Mouse (Mus musculus): ENCODE measurements around the gene Trnp1. TPM values are rescaled to one million over a fixed set of nuclear protein-coding genes. Genes with fewer than 3 reads are reported as not detected.

Gene Trnp1
- polyA plus RNA-seq, 1 experiment from 2014 or later: 0.37 TPM

DNA sequence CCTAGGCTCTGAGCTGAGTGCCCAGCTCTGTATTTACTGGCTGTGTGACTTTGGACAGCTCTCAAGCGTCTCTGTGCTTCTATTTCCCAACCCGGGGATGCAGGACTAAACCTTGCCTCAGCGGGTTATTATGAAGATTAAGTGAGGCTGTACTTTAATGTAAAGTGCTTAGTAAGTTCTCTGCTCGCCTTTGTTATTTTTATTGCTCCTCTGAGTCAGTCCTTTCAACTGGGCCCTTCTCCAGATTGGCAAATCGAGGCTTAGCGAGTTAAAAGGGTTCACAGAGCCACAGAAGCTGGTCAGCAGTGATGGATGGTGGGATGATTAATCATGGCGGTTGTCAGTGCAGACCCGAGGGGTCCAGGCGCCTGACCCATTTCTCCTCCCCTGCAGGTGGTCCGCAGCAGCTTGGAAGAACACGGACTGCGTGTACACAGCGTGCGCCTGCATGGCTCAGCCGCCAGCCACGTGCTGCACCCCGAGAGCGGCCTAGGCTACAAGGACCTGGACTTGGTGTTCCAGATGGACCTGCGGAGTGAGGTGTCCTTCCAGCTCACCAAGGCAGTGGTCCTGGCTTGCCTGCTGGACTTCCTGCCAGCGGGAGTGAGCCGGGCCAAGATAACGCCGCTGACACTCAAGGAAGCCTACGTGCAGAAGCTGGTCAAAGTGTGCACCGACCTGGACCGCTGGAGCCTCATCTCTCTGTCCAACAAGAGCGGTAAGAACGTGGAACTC is 12.5 kb downstream of the Trnp1 start:
- no peak overlapping the region for H3K4me3 ChIP-seq (ENCODE audit: inconsistent target)
- 86% methylated on average over 28 of the region's 28 CpGs for WGBS (ENCODE audit: missing documents)

DNA sequence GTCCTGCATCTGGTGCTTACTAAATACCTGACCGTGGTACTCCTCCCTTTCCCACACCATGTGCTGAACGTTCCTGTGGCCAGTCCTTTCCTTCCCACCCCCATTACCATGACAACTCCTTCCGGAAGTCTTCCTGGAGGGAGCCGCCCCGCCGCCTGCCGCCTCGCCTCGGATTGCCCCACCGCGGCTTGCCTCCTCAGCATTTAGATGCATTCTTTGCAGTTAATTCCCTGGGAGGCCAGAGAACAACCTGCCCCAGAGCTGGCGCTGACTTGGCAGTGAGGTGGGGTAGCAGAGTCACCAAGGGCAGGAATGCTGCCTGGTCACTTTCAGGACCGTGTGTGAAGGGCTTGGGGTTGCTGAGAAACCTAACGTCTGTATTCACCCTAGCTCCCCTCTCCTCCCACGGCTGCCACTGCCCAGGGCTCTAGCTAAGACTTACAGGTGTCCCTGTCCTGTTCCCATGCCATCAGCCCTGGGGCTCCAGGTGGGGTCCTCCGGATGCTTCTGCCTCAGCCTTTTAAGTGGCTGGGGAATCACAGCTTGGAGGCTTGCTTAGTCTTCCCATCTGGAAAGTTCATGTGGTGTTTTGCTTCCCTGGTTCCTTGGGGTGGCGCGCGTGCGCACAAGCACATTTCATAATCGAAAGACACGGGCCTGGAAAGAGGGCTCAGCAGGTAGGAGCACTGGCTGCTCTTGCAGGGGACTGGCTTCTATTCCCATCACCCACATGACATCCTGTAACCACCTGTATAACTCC is 13.9 kb downstream of the Trnp1 start:
- WGBS (ENCODE audit: missing documents): 20% methylated on average over 21 of the region's 22 CpGs
- Histone ChIP-seq H3K4me3 (ENCODE audit: inconsistent target) (no peak overlapping the region), H3K27ac (no peak overlapping the region), H3K79me2 (ENCODE audit: inconsistent target) (no peaks in the 10 kb centered on the region), H3K36me3 (ENCODE audit: inconsistent target) (no peaks in the 10 kb centered on the region)

More for the DNA sequence above, 12.5 kb downstream of the Trnp1 start:
- Histone ChIP-seq H3K79me2 (ENCODE audit: inconsistent target) (no peaks in the 10 kb centered on the region), H3K27ac (no peak overlapping the region), H3K36me3 (ENCODE audit: inconsistent target) (no peaks in the 10 kb centered on the region)

DNA sequence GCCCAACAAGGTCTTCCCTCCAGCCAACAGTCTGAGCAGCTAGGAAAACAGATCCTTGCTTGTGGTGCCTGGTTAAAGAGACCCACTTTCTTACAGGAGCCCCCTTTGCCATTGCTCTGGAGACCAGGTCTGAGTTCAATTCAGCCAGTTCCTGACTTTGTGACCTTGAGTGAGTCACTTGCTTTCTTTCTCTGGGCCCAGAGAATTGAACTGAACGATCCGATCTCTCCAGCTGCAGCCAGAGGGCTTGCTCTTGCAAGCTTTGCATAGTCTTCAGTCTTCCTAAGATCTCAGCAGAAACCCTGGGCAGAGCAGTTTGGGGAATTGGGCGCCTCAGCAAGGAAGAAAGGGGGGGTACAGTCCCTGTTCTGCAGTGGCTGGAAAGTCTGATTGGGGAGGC is 15.9 kb downstream of the Trnp1 start:
- 90% methylated on average over 3 of the region's 3 CpGs for WGBS (ENCODE audit: missing documents)

DNA sequence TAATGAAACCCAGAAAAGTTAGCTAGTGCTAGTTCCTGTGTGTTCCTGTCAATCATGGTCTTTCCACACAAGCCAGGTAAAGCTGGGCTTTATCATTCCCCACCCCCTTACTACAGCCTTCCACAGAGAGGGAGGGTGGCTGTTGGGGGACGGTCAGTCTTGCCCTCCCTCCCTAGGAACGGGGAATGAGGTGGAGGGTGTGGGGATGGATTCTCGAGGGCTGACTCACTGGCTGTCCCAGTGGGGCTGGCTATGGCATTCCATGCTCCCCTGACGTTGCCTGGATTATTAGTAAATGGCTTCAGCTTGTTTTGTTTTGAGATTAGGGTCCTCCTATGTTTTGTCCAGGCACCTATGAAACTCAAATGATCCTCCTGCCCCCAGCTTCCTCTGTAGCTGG is 16.9 kb downstream of the Trnp1 start:
- H3K36me3 ChIP-seq (ENCODE audit: inconsistent target): no peaks in the 10 kb centered on the region
- no peak overlapping the region for H3K27ac ChIP-seq
- no peaks in the 10 kb centered on the region for H3K79me2 ChIP-seq (ENCODE audit: inconsistent target)
- no peak overlapping the region for H3K4me3 ChIP-seq (ENCODE audit: inconsistent target)
- WGBS (ENCODE audit: missing documents): 84% methylated on average over 4 of the region's 4 CpGs

More for the DNA sequence above, 15.9 kb downstream of the Trnp1 start:
- Histone ChIP-seq H3K27ac (no peak overlapping the region), H3K79me2 (ENCODE audit: inconsistent target) (no peaks in the 10 kb centered on the region), H3K4me3 (ENCODE audit: inconsistent target) (no peak overlapping the region), H3K36me3 (ENCODE audit: inconsistent target) (no peaks in the 10 kb centered on the region)

DNA sequence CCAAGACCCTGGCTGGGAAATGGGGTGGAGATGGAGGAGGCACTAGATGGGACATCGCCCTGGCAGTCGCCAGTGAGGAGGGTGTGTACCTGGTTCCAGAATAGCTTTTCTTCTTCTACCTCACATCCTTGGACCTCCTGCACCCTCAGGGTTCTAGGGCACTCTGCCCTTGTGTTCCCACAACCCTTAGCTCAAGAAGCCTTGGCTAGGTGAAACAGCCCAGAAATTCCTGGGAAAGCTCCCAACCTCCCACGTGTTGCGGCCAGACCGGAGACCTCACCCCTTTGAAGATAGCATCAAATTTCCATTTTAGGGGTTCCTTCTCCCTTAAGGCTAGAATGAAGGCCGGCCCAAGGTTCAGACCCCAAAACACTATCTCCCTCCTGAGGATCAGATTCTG is 17.6 kb downstream of the Trnp1 start:
- 53% methylated on average over 6 of the region's 6 CpGs for WGBS (ENCODE audit: missing documents)
- Histone ChIP-seq H3K4me3 (ENCODE audit: inconsistent target) (no peak overlapping the region), H3K27ac (no peak overlapping the region), H3K36me3 (ENCODE audit: inconsistent target) (no peaks in the 10 kb centered on the region), H3K79me2 (ENCODE audit: inconsistent target) (no peaks in the 10 kb centered on the region)

DNA sequence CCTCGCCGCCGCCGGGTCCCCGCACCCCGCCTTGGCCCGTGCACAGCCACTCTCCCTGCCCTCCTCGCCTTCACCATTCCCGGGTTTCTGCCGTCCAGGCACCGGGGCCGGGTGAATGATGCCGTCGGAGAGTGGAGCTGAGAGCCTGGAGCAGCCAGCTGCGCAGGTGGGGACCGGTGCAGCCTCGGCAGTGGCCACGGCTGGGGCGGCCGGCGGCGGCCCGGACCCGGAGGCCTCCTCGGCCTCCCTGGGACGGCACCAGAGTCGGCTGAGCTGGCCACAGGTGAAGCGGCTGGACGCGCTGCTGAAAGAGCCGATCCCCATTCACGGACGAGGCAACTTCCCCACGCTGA is 18.2 kb downstream of the Trnp1 start:
- Histone ChIP-seq H3K27ac (no peak overlapping the region), H3K36me3 (ENCODE audit: inconsistent target) (no peaks in the 10 kb centered on the region), H3K4me3 (ENCODE audit: inconsistent target) (no peak overlapping the region), H3K79me2 (ENCODE audit: inconsistent target) (no peaks in the 10 kb centered on the region)
- 2% methylated on average over 34 of the region's 34 CpGs for WGBS (ENCODE audit: missing documents)

DNA sequence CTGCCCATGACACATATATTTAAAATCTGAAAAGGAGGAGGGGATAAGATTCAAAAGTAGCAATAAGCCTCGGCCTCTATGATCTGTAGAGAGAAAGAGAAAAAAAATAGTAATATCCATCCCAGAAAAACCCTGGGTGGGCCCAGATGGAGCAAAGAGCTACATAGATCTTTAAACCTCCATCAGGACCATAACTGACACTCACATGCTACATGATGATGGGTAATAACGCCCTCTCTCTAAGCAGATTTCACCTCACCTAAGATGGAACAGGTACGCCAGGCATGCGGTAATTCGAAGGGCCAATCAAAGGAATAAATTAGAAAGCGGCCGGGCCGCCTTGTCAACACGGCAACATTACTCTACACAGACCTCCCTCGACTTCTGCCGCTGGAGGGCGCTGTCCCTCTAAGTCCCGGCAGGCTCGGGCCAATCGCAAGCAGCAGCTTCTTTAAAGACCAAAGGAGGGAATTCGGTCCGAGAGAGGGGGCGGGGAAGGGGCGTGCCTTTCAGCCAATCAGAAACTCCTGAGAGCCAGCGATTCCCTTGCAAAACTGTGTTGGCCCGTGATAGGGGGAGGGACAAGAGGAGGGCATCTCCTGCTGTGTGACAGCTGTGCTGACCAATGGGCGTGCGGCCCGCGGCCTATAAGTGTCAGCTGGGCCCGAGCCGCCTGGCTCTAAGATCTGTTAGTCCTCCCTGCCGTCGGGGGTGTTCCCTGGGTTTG is 18.7 kb downstream of the Trnp1 start, which contains the start of gene Tent5b:
Tent5b (plus strand) TSS at position 675 of the 727 bp plus-strand sequence.
- no peak within 1 kb of the TSS for H3K27ac ChIP-seq
- H3K36me3 ChIP-seq (ENCODE audit: inconsistent target): no peaks in the 10 kb centered on the region
- H3K4me3 ChIP-seq (ENCODE audit: inconsistent target): no peak within 1 kb of the TSS
- H3K79me2 ChIP-seq (ENCODE audit: inconsistent target): no peaks in the 10 kb centered on the region
- 9% methylated on average over 29 of the region's 29 CpGs for WGBS (ENCODE audit: missing documents)

DNA sequence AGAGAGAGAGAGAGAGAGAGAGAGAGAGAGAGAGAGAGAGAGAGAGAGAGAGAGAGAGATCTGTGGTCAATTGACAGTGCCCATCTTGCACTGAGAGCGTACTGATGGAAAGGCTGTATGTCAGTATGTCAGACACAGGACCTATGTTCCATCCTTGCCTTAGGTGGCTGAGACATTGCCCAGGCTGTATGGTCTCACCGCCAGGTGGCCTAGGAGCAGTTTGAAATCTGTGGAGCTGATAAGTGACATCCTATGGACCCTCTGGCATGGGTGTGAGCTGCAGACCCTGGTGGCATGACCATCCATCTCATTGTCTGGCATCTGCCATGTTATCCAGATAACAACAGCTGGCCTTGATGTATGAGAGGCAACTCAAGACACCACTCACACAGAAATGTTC is 24.5 kb downstream of the Trnp1 start:
- no peaks in the 10 kb centered on the region for H3K36me3 ChIP-seq (ENCODE audit: inconsistent target)
- no peaks in the 10 kb centered on the region for H3K79me2 ChIP-seq (ENCODE audit: inconsistent target)
- H3K27ac ChIP-seq: no peak overlapping the region
- WGBS (ENCODE audit: missing documents): 60% methylated on average over 1 of the region's 2 CpGs
- H3K4me3 ChIP-seq (ENCODE audit: inconsistent target): no peak overlapping the region

DNA sequence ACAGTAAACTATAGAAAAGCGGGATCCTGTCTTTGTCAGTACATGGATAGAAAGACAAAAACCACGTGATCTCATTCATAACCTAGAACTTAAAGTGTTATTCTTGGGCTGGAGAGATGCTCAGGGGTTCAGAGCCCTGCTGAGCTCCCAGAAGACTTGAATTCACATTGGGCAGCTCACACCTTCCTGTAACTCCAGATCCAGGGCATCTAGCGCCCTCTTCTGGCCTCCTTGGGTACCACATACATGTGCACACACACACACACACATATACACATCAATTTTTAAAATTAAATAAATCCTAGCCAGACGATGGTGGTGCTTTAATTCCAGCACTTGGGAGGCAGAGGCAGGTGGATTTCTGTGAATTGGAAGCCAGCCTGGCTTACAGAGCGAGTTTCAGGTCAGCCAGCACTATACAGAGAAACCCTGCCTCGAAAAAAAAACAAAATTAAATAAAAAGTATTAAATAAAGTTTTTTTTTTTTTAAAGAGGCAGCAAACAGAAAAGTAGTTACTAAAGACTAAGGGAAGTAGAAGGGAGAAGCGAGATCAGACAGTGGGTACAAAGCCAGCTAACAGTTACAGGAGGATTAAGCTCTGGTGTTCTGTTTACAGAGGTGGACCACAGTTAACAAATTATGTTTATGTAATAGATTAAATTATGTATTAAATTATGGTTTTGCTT is 27.1 kb downstream of the Trnp1 start:
- Histone ChIP-seq H3K27ac (no peak overlapping the region), H3K79me2 (ENCODE audit: inconsistent target) (no peaks in the 10 kb centered on the region), H3K36me3 (ENCODE audit: inconsistent target) (no peaks in the 10 kb centered on the region), H3K4me3 (ENCODE audit: inconsistent target) (no peak overlapping the region)
- 84% methylated on average over 7 of the region's 7 CpGs for WGBS (ENCODE audit: missing documents)

DNA sequence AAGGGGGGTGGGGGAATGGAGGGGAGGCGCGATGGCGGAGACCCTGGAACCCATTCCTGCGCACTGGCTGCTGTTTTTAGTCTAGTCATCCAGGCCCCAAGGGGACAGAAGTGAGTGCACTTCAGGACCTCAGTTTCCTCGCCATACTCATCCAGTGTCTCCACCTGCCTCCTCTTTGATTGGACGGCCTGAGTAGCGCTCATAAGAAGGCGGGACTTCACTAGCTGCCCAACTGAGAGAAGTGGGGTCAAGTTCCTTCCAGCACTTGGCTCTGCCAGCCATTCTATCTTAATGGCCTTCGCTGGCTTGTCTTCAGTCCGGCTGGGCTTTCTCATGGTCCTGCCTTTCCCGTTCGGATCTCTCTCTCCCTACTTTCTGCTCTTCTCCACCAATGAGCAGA is 29.2 kb downstream of the Trnp1 start:
- 43% methylated on average over 12 of the region's 12 CpGs for WGBS (ENCODE audit: missing documents)
- Histone ChIP-seq H3K27ac (no peak overlapping the region), H3K36me3 (ENCODE audit: inconsistent target) (no peaks in the 10 kb centered on the region), H3K4me3 (ENCODE audit: inconsistent target) (no peak overlapping the region), H3K79me2 (ENCODE audit: inconsistent target) (no peaks in the 10 kb centered on the region)

DNA sequence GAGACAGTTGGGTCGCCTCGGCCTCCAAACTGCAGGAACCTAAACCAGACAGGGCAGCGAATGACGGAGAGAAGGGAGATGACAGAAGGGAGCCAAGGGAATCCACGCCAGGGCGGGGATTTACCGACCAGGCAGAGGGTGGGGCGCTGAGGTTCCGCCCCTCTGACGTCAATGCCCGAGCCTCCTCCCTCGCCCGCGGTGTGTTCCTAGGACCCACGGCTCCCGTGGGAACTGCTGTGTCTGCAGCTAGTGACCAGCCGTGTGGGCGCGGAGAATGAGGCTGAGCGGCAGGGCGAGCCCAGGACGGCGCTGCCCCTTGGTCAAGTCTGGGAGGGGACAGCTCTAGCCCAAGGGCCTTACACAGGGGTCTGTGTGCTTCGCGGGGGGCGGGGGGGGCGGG is 30.3 kb downstream of the Trnp1 start:
- Histone ChIP-seq H3K27ac (no peak overlapping the region), H3K4me3 (ENCODE audit: inconsistent target) (no peak overlapping the region), H3K36me3 (ENCODE audit: inconsistent target) (no peaks in the 10 kb centered on the region), H3K79me2 (ENCODE audit: inconsistent target) (no peaks in the 10 kb centered on the region)
- 2% methylated on average over 26 of the region's 27 CpGs for WGBS (ENCODE audit: missing documents)

DNA sequence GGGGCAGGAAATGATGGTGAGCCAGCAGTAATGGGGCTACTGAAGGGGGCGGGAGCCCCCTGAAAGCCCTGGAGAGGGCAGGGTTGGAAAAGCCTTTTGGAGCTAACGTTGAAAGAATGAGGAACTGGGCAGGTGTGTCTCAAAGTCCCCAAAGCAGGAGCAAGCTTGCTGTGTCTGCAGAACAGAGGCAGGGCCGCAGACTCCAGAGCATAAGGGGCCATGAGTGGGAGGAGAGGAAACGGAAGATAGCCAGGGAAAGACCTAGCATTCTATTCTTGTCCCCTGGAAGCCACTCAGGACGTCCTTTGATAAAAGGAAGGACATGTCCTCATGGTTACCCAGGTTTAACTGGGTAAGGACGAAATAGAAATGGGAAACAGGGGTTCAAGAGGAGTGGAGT is 35.2 kb downstream of the Trnp1 start:
- no peak overlapping the region for H3K27ac ChIP-seq
- no peaks in the 10 kb centered on the region for H3K79me2 ChIP-seq (ENCODE audit: inconsistent target)
- WGBS (ENCODE audit: missing documents): 37% methylated on average over 6 of the region's 6 CpGs
- no peak overlapping the region for H3K4me3 ChIP-seq (ENCODE audit: inconsistent target)
- no peaks in the 10 kb centered on the region for H3K36me3 ChIP-seq (ENCODE audit: inconsistent target)

DNA sequence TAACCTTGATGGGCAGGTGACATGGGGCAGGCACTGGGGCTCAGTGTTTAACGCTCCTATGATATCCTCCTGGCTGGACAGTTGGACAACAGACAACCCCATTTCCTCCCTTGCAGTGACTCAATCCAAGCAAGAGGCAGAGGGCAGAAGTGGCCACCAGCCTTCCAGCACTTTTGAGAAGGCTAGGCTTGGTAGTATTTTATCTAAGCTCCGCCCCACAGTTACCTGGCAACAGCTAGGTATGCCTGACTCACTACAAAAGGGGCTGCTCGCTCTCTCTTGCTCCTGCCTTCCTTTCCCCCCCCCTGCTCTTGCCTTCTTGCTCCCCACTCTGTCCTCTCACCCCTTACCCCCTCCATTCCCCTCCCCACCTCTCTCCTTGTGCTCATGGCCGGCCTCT is 37.0 kb downstream of the Trnp1 start:
- 93% methylated on average over 3 of the region's 4 CpGs for WGBS (ENCODE audit: missing documents)
- no peak overlapping the region for H3K27ac ChIP-seq
- no peaks in the 10 kb centered on the region for H3K36me3 ChIP-seq (ENCODE audit: inconsistent target)
- H3K4me3 ChIP-seq (ENCODE audit: inconsistent target): no peak overlapping the region
- H3K79me2 ChIP-seq (ENCODE audit: inconsistent target): no peaks in the 10 kb centered on the region

DNA sequence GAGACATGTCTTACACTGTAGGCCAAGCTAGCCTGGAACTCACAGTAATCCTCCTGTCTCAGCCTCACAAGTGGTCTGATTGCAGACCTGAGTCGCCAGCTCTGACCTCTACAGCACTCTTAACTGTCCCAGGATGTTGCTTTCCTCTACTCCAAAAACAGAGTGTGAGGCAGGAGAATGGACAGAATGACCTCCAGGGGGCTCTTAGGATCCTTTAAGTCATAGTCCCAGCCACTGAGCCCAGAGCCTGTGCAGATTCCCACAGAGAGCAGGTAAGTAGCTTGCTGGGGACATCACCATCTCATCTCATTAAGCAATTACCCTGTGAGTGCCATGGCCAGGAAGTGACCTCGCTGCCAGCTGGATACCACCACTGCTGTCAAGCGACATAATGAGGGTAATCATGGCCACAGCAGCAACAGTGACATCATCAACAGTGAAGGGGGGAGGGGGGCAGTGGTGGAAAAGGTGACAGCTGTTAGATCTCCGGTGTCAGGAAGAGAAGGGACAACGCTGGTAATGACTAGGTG is 37.5 kb downstream of the Trnp1 start:
- WGBS (ENCODE audit: missing documents): 91% methylated on average over 5 of the region's 5 CpGs
- no peak overlapping the region for H3K27ac ChIP-seq
- H3K4me3 ChIP-seq (ENCODE audit: inconsistent target): no peak overlapping the region
- no peaks in the 10 kb centered on the region for H3K36me3 ChIP-seq (ENCODE audit: inconsistent target)
- no peaks in the 10 kb centered on the region for H3K79me2 ChIP-seq (ENCODE audit: inconsistent target)
